Mouse (Mus musculus) heart, postnatal 36 days (tissue): ENCODE results near the gene Cox18. TPM values are rescaled to one million over a fixed set of nuclear protein-coding genes. Genes with fewer than 3 reads are reported as not detected.
A peak's percentile ranks its signal among the peaks of the same experiment; 100 is the strongest.

ENCODE experiments used
- DNase-seq, 2 experiments: peaks; one replicate each; pipeline ENCODE4 v3.0.0; 2021 to 2022
- intact Hi-C: fragments of 180-260 bp; cut with DNase I; formaldehyde crosslinking; loops from one replicate; pipeline ENCODE4 v1.15.1; 2025
- total RNA-seq, 2 experiments: library from RNA; stranded (reverse); gene quantifications; 2 replicates each; pipeline ENCODE4 v1.2.3; 2021

Cox18 gene
- total RNA-seq, 2 experiments from 2014 or later: 8.9 to 11.6 TPM

- DNase-seq: no peak
- intact Hi-C loops: no loop called here
Observed at GRCm38 (mm10) chr5:90179094-90179493, 44.7 kb downstream of the Cox18 start.

- peak; percentile 21 to 26 for DNase-seq
- intact Hi-C loops: no loop called here
Observed at GRCm38 (mm10) chr5:90178116-90178515, 45.7 kb downstream of the Cox18 start.

Other genes with a start within 250 kb of the Cox18 start
- gene Ankrd17, start 142.6 kb upstream of the Cox18 start, total RNA-seq: 10 to 100 TPM; 65.9 to 68.3 TPM
- 1 to 10 TPM; 1.1 TPM for gene Gm9958, start 143.2 kb upstream of the Cox18 start, total RNA-seq
- gene Alb, start 236.9 kb upstream of the Cox18 start, total RNA-seq: not detected